In genomic region chr4:29389282-29389681, GRCm38 (mm10) we compare ENCODE assay signal across 32 mouse cellular contexts.
"Had no signal": no experiment of that assay in that cellular context is flagged by ENCODE, and none has a peak within 500 bp of the region (broad histone marks: within the 10 kb centered on the region; RNA-seq: fewer than 3 reads in every experiment).

No protein-coding gene starts in this region.

- H3K4me3 ChIP-seq: heart, embryonic 10.5 days; heart, embryonic 12.5 days; heart, embryonic 13.5 days; heart, embryonic 15.5 days; hindbrain, embryonic 10.5 days; hindbrain, embryonic 12.5 days; hindbrain, embryonic 13.5 days; hindbrain, embryonic 15.5 days; kidney, embryonic 15.5 days; layer of hippocampus, adult 2 months; left cerebral cortex, adult 2 months had no signal

- ATAC-seq: hindbrain, postnatal 0 days; inflammation-experienced regulatory T-cells, adult 6 months had no signal

- H3K4me2 ChIP-seq: heart, embryonic 11.5 days; heart, embryonic 12.5 days; heart, embryonic 13.5 days; heart, embryonic 15.5 days; hindbrain, embryonic 12.5 days; hindbrain, embryonic 13.5 days; hindbrain, embryonic 14.5 days; hindbrain, embryonic 15.5 days; kidney, embryonic 15.5 days had no signal

- H3K27ac ChIP-seq: heart, embryonic 10.5 days; heart, embryonic 13.5 days; heart, embryonic 15.5 days; hindbrain, embryonic 10.5 days; hindbrain, embryonic 12.5 days; hindbrain, embryonic 13.5 days; hindbrain, embryonic 14.5 days; hindbrain, embryonic 15.5 days; hindbrain, postnatal 0 days; kidney, embryonic 15.5 days; kidney, postnatal 0 days; layer of hippocampus, adult 2 months; left cerebral cortex, adult 2 months had no signal

- H3K27me3 ChIP-seq: heart, embryonic 12.5 days; heart, embryonic 13.5 days; heart, embryonic 15.5 days; hindbrain, embryonic 12.5 days; hindbrain, embryonic 13.5 days; hindbrain, embryonic 15.5 days; kidney, embryonic 15.5 days had no signal

- H3K9me3 ChIP-seq: heart, embryonic 10.5 days; heart, embryonic 12.5 days; heart, embryonic 15.5 days; hindbrain, embryonic 10.5 days; hindbrain, embryonic 12.5 days; hindbrain, embryonic 13.5 days; hindbrain, embryonic 15.5 days; kidney, embryonic 15.5 days had no signal

- H3K9ac ChIP-seq: heart, embryonic 12.5 days; heart, embryonic 13.5 days; heart, embryonic 15.5 days; hindbrain, embryonic 12.5 days; hindbrain, embryonic 13.5 days; hindbrain, embryonic 14.5 days; hindbrain, embryonic 15.5 days; kidney, embryonic 15.5 days had no signal

- H3K36me3 ChIP-seq: heart, embryonic 10.5 days; heart, embryonic 12.5 days; heart, embryonic 13.5 days; heart, embryonic 15.5 days; hindbrain, embryonic 10.5 days; hindbrain, embryonic 12.5 days; hindbrain, embryonic 13.5 days; hindbrain, embryonic 15.5 days; kidney, embryonic 15.5 days had no signal

- DNase-seq: heart, postnatal 10 days; heart, postnatal 14 days; heart, postnatal 36 days; heart, postnatal 4 days; kidney, adult 11 months; kidney, adult 18-20 months; kidney, adult 2 months; kidney, adult 8-10 months; kidney, adult 9 months; kidney, postnatal 10 days; kidney, postnatal 14 days; kidney, postnatal 25 days; kidney, postnatal 36 days; kidney, postnatal 4 days; layer of hippocampus, adult 9-11 months; layer of hippocampus, postnatal 36 days had no signal

- H3K4me1 ChIP-seq: heart, embryonic 10.5 days; heart, embryonic 12.5 days; heart, embryonic 13.5 days; heart, embryonic 15.5 days; hindbrain, embryonic 10.5 days; hindbrain, embryonic 12.5 days; hindbrain, embryonic 13.5 days; hindbrain, embryonic 15.5 days; kidney, embryonic 15.5 days had no signal
